Mouse (Mus musculus) lung, postnatal 0 days (tissue): ENCODE data around the gene Rabl2. TPM values are rescaled to one million over a fixed set of nuclear protein-coding genes. Genes with fewer than 3 reads are reported as not detected.

Experiments
- ATAC-seq: fragments of 200-750 bp; cut with Nextera tagmentation; 2 replicates; pipeline ENCODE4 v1.8.0; 2017; ENCODE audit warnings: moderate library complexity
- DNase-seq: peaks from one replicate; pipeline ENCODE4 v3.0.0-alpha.2; 2016; ENCODE audit warnings: low spot score
- H3K27ac ChIP-seq: fragments of 300-500 bp; sonication (generic); 2 replicates; pipeline ENCODE4 v1.5.1; 2014; ENCODE audit warnings: antibody characterized with exemption, mild to moderate bottlenecking, low read length, mixed read lengths
- H3K27me3 ChIP-seq: fragments of 300-500 bp; sonication (generic); replicated peaks from 2 replicates; pipeline ENCODE4 v1.6.1; 2014; ENCODE audit warnings: low read length, mixed read lengths; ENCODE audit not compliant: insufficient read depth
- H3K36me3 ChIP-seq: fragments of 300-500 bp; sonication (generic); 2 replicates; pipeline ENCODE4 v1.6.1; 2014; ENCODE audit warnings: low read length, mixed read lengths; ENCODE audit not compliant: insufficient read depth
- H3K4me1 ChIP-seq: fragments of 300-500 bp; sonication (generic); 2 replicates; pipeline ENCODE4 v1.6.1; 2014; ENCODE audit warnings: antibody characterized with exemption, low read depth, low read length, mixed read lengths; ENCODE audit not compliant: insufficient read depth
- H3K4me2 ChIP-seq: fragments of 300-500 bp; sonication (generic); replicated peaks from 2 replicates; pipeline ENCODE4 v1.6.1; 2014; ENCODE audit warnings: low read depth, mild to moderate bottlenecking, low read length, moderate library complexity, mixed read lengths
- H3K4me3 ChIP-seq: fragments of 300-500 bp; sonication (generic); 2 replicates; pipeline ENCODE4 v1.5.1; 2014; ENCODE audit warnings: low read depth, low read length
- H3K9ac ChIP-seq: fragments of 300-500 bp; sonication (generic); replicated peaks from 2 replicates; pipeline ENCODE4 v1.6.1; 2014; ENCODE audit warnings: low read depth, mild to moderate bottlenecking
- H3K9me3 ChIP-seq: fragments of 300-500 bp; sonication (generic); 2 replicates; pipeline ENCODE4 v1.6.1; 2016; ENCODE audit warnings: low read length, mixed read lengths
- CTCF ChIP-seq: IDR thresholded peaks from 2 replicates; pipeline ENCODE4 v1.5.1; 2016; ENCODE audit warnings: antibody characterized with exemption, mild to moderate bottlenecking
- EP300 ChIP-seq: IDR thresholded peaks from 2 replicates; pipeline ENCODE4 v1.6.1; 2016; ENCODE audit warnings: antibody characterized with exemption, mild to moderate bottlenecking, control low read depth
- WGBS: fragments of 180-500 bp; shearing (Covaris S2); extraction: QIAGEN DNeasy Blood & Tissue Kit; methylation state at CpG from one replicate; pipeline ENCODE4 v1.1.7; 2014; 5-methylcytosine and 5-hydroxymethylcytosine counted together
- polyA plus RNA-seq: library from polyadenylated mRNA; unstranded; fragments of >200 nt; fragmentation: Nextera tagmentation; extraction: Ambion mirVana; gene quantifications from 2 replicates; pipeline ENCODE4 v1.2.1, GENCODE M21; 2015

Rabl2 gene
- polyA plus RNA-seq, 1 experiment from 2014 or later = 23.1 TPM

DNA sequence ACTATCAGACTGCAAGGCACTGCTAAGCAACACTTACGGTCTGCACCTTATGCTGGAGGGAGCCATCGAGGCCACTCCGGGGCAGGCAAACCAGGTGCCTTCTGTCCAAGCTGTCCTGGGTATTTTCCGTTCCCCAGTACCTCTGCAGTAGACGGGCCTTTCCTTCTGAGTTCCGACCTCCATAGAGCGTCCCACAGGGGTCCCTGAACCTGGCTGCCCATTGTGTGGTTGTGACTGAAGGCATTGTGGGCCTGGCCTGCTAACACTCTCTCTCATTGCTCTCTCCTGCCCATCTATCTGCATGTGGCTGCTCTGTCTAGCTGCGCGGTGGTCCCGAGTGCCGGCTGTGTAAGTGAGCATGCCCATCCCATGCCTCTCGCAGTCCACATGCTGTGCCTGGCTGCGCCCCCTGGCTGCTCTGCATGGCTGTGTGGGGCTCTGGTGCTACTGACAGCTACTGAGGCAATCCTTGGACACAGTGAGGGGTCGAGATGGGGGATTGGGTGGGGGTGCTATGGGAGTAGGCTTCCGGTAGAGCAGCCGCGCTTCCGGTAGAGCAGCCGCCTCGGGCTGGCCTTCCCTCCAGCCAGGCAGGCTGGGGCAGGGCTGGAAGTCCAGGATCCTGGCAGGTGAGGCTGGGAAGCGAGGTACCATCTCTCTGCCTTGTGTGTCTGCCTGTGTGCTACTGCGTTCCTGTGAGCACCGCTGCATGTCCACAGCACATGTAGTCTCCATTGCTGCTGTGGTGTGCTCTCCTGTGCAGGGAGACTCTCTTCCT is 35.1 kb downstream of the Rabl2 start:
- DNase-seq = no peak
- Histone ChIP-seq H3K36me3 (no peaks in the 10 kb centered on the region; the same call in 1 of the 2 replicates), H3K27ac (no peak overlapping the region), H3K27me3 (peaks cover 10% of the 10 kb centered on the region; the same call in 1 of the 2 replicates), H3K4me1 (no peaks in the 10 kb centered on the region), H3K9ac (no peak overlapping the region), H3K4me3 (no peak overlapping the region), H3K9me3 (no peaks in the 10 kb centered on the region), H3K4me2 (0 out of 2 replicates have a peak overlapping the region, but pooled peaks have one; percentile 25)
- TF ChIP-seq CTCF (peak; percentile 54), EP300 (no peak)
- peak; percentile 16; the same call in 1 of the 2 replicates for ATAC-seq
- WGBS = 34% methylated on average over 23 of the region's 23 CpGs

DNA sequence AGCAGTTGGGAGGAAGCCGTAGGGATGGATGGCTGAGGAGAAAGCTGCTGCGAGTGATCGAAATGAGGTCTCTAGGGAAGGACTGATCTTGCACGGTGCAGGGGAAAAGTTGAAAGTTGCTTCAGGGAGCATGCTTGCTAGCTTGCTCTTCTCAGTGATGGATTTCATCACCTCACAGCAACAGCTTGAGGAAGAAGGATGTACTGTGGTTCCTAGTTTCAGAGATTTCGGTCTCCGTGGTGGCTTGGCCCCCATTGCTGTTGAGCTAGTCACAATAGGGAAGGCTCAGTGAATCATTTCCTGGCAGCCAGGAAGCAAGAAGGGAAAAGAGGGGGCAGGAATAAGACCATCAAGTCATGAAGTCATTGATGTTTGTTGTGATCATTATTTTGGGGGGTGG is 36.1 kb downstream of the Rabl2 start:
- H3K9me3 ChIP-seq = no peaks in the 10 kb centered on the region
- H3K4me3 ChIP-seq = no peak overlapping the region
- no peak overlapping the region for H3K9ac ChIP-seq
- H3K27me3 ChIP-seq = peaks cover 10% of the 10 kb centered on the region; the same call in 1 of the 2 replicates
- 85% methylated on average over 6 of the region's 6 CpGs for WGBS
- TF ChIP-seq EP300 (no peak), CTCF (no peak)
- no peak overlapping the region; the same call in 1 of the 2 replicates for H3K27ac ChIP-seq
- no peaks in the 10 kb centered on the region; the same call in 1 of the 2 replicates for H3K36me3 ChIP-seq
- ATAC-seq = no peak
- H3K4me1 ChIP-seq = no peaks in the 10 kb centered on the region
- no peak overlapping the region for H3K4me2 ChIP-seq
- DNase-seq = no peak

DNA sequence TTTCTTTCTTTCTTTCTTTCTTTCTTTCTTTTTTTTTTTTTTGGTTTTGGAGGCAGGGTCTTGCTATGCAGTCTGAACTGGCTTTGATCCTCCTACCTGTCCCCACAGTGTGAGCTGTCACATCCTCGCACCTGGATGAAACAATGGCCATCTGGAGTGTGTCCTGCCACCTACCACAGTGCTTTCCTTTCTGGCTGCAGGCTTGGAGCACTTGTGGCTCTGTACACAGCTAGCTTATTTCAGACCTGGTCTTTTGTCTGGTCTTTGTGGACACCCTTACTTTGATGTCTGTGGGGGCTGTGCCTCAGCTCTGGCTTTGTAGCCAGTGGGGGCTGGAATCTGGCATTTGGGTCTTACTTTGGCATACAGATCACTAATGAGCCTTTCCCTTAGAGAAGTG is 40.0 kb downstream of the Rabl2 start:
- Histone ChIP-seq H3K4me3 (no peak overlapping the region), H3K9ac (no peak overlapping the region), H3K36me3 (0 out of 2 replicates have a peak, but pooled peaks cover 3% of the 10 kb centered on the region), H3K9me3 (no peaks in the 10 kb centered on the region), H3K27ac (no peak overlapping the region), H3K4me1 (no peaks in the 10 kb centered on the region), H3K4me2 (no peak overlapping the region), H3K27me3 (no peaks in the 10 kb centered on the region)
- 78% methylated on average over 1 of the region's 1 CpGs for WGBS
- ATAC-seq = no peak
- TF ChIP-seq CTCF (no peak), EP300 (no peak)
- DNase-seq = no peak

DNA sequence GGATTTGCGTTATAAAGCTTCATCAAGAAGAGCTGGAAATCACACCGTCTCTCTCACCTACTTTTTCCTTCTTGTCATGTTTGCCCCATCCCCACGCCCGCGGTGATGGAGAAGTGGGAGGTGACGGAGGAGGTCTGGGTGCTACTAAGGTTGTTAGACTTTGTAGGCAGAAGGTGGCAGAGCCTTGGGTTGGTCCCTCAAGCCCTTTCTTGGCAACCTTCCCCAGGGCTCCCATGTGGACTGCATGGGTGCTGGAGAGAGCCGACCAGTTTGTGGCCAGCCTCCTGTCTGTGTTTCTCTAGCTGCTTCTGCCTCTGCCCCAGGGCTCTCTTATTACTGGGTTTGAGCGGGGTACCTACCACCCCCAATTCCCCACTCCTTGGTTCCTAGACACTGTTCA is 41.2 kb downstream of the Rabl2 start:
- ATAC-seq = no peak
- Histone ChIP-seq H3K4me1 (no peaks in the 10 kb centered on the region), H3K27me3 (no peaks in the 10 kb centered on the region), H3K36me3 (0 out of 2 replicates have a peak, but pooled peaks cover 3% of the 10 kb centered on the region), H3K9ac (no peak overlapping the region), H3K4me2 (no peak overlapping the region), H3K9me3 (no peaks in the 10 kb centered on the region), H3K4me3 (no peak overlapping the region), H3K27ac (no peak overlapping the region)
- TF ChIP-seq EP300 = no peak
- no peak for TF ChIP-seq CTCF
- no peak for DNase-seq
- WGBS = 87% methylated on average over 8 of the region's 8 CpGs

DNA sequence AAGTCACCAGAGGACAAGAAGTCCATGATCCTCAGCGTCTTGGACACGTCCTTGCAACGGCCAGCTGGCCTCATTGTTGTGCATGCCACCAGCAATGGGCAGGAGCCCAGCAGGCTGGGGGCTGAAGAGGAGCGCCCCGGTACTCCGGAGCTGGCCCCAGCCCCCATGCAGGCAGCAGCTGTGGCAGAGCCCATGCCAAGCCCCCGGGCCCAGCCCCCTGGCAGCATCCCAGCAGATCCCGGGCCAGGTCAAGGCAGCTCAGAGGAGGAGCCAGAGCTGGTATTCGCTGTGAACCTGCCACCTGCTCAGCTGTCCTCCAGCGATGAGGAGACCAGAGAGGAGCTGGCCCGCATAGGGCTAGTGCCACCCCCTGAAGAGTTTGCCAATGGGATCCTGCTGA is 42.9 kb downstream of the Rabl2 start:
- Histone ChIP-seq H3K4me1 (no peaks in the 10 kb centered on the region), H3K4me3 (no peak overlapping the region), H3K9me3 (no peaks in the 10 kb centered on the region), H3K4me2 (no peak overlapping the region), H3K27ac (no peak overlapping the region), H3K9ac (no peak overlapping the region), H3K27me3 (no peaks in the 10 kb centered on the region), H3K36me3 (0 out of 2 replicates have a peak, but pooled peaks cover 3% of the 10 kb centered on the region)
- TF ChIP-seq EP300 = no peak
- TF ChIP-seq CTCF = no peak
- DNase-seq (no peak), ATAC-seq (0 out of 2 replicates have a peak, but pooled peaks have one; percentile 4)
- 48% methylated on average over 11 of the region's 11 CpGs for WGBS

DNA sequence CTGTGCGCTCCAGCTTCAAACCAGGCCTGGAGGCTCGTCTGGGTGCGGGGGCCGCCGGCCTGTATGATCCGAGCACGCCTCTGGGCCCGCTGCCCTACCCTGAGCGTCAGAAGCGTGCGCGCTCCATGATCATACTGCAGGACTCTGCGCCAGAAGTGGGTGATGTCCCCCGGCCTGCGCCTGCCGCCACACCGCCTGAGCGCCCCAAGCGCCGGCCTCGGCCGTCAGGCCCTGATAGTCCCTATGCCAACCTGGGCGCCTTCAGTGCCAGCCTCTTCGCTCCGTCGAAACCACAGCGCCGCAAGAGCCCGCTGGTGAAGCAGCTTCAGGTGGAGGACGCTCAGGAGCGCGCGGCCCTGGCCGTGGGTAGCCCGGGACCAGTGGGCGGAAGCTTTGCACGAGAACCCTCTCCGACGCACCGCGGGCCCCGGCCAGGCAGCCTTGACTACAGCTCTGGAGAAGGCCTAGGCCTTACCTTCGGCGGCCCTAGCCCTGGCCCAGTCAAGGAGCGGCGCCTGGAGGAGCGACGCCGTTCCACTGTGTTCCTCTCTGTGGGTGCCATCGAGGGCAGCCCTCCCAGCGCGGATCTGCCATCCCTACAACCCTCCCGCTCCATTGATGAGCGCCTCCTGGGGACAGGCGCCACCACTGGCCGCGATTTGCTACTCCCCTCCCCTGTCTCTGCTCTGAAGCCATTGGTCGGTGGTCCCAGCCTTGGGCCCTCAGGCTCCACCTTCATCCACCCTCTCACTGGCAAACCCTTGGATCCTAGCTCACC is 43.7 kb downstream of the Rabl2 start:
- Histone ChIP-seq H3K36me3 (0 out of 2 replicates have a peak, but pooled peaks cover 3% of the 10 kb centered on the region), H3K27me3 (no peaks in the 10 kb centered on the region), H3K9me3 (no peaks in the 10 kb centered on the region), H3K4me2 (peak overlapping the region; percentile 47), H3K27ac (no peak overlapping the region), H3K4me1 (no peaks in the 10 kb centered on the region), H3K9ac (no peak overlapping the region), H3K4me3 (peak overlapping the region; percentile 14; the same call in 1 of the 2 replicates)
- TF ChIP-seq CTCF (peak; percentile 12; the same call in 1 of the 2 replicates), EP300 (no peak)
- DNase-seq (no peak), ATAC-seq (peak; percentile 30)
- 34% methylated on average over 44 of the region's 58 CpGs for WGBS
